Mouse (Mus musculus) right cerebral cortex, postnatal 14 days (tissue): ENCODE results near the gene Nfib.

Source experiments
- DNase-seq: peaks from one replicate; pipeline ENCODE4 v3.0.0; 2022

Gene Nfib

DNA sequence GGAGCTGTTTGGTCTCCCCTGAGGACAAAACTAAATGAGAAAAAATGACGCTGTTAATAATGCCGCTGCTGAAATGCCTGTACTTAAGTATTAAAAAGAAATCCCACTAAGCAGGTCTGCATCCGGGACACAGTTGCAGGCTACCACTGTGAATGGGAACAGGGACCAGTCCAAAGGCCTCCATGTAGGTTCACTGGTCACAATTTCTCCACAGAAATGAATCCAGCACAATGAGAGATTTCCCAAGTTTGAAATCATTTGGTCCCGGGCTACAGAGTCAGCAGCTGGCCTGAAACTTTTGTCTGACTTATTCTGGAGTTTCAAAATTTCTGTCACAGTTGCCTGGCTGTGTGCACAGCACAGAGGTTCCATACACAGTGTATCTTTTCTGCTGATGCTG lies 195.8 kb downstream of the Nfib start:
- no peak for DNase-seq

DNA sequence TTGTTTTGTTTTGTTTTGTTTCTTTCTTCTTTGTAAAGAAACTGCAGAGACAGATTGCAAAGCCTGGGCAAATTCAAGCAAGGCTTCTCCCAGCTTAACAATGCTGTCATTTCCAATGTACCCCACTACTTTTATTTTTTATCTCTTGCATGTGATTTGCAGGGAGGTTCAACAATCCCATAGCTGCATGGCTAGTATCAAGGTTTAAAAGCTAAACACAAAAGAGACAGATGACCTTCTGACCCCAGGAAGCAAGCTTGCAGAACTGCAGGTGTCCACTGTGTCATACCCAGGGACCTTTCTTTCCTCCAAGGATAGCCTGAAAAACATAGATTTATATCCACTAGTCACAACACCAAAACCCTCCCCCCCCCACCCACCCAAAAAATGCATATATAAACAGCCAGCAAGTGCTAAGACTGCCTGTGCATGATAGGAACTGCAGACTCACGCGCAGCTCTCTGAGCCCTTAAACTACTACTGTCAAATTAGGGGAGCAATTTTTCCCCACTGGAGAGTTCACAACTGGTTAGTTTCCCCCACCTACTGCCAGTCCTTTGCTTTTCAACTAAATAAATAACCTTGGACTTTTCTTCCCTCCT lies 196.3 kb downstream of the Nfib start:
- DNase-seq = no peak

DNA sequence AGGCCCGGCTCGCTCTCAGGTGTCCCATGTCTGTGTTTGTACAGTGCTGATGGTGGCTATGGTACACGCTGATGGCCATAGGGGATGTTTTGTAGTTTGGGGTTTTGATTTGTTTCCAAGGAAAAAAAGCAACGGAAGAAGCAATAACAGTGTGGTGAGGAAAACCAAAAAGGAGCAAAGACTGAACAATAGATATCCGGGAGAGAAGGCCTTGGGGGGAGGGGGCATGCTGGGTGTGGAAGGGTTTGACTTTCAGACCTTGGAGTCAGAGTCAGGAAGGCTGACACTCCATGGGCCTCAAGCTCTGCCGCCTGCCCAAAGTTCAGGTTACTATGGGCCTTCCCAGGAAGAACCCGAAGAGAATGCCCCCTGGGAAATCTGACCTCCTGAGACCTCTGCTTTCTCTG lies 197.3 kb downstream of the Nfib start:
- no peak for DNase-seq

- DNase-seq = no peak
Observed at GRCm38 (mm10) chr4:82507541-82508280, 197.8 kb downstream of the Nfib start.

- no peak for DNase-seq
Observed at GRCm38 (mm10) chr4:82506731-82507331, 198.7 kb downstream of the Nfib start.

DNA sequence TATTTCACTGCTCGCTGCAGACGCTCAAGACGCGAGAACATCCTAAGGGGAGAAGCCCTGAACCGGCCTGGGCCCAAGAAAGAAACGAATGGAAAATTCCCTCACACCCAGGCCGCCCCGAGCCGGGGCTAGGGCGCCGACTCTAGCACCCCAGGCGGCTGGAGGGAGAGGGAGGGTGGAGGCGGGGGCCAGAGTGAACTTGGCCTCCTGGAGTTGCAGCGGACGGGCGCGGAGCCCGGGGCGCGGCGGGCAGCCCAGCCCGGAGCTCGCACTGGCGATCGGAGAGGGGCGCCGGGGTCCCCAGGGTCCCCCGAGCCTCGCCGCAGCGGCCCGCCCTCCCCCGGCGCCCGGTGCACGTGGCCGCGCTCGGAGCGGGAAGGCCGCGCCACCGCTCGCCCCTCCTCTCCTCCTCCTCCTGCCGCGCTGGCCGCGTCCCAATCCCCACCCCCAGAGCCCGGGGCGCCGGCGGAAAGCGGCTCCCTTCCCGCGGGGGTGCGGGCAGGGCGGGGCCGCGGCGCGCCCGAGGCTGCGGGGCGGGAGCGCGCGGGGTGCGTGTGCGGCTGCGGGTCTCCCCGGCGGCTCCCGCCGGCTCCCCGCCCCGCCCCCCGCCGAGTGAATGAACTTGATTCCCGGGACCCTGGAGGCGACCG lies 199.3 kb downstream of the Nfib start:
- DNase-seq = peak; percentile 86

- DNase-seq = peak; percentile 56
Observed at GRCm38 (mm10) chr4:82505121-82506031, 200.2 kb downstream of the Nfib start.

GRCm38 (mm10) chr4:82504284-82505120 lies 201.0 kb downstream of the Nfib start:
- peak; percentile 22 for DNase-seq

DNA sequence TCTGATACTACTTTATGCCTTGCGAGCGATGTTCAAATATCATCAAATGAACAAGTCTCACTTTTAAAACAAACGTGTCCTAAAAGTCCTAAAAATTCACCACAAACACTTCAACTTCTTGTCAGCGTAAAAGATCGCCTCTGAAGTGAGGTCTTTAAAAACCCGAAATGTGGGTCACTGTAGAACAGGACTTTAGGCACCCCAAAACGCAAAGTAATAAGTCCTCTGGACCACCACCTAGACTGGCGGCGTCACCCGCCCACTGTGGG lies 201.6 kb downstream of the Nfib start:
- DNase-seq = no peak

DNA sequence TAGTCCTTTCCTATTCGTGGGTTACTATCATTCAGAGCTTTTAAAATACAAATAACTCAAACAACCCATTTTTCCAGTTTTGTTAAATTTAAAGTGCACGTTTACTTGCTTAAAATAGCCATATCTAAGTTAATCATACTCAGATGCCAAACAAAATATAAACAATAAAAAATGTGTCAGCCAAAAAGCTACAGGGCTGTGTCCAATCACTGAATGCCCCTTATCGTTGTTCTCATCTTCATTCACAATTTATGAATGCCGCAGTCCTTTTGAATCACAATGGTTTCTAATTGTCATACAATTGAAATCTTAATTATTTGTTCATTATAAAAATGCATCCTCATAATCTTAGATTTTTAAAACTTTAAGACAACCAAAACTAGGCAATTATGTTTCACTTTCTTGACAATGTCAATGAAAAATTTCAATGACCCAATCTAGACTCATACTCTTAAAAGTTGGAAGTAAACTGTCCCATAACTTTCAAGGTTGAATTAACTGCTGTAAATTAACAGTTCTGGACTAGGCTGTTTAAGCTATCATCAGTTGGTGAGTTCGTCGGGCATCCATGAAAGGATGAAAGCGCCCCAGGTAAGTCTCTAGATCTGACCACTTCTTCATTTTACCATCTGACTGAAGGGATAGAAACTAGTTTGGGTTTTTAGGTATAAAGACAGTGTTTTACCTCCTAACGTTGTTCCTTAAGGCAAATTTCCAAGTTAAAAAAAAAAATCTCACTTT lies 202.1 kb downstream of the Nfib start:
- DNase-seq = no peak

DNA sequence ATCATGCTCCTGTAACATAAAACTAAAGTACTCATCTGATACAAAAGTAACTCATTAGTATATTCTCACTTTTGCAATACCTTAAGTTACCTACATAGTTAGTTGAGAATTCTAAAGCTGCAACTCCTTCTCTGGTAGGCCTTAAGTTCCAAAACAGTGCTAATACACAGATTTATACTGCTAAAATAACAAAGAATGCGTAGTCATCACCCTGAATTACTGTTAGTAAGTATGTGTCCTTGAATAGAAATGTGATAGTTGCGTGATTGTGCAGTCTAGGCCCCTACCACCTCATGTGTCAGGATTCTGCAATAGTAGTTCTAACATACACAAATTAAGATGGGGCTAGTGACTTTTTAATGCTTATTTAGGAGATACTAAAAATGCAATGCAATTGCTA lies 202.9 kb downstream of the Nfib start:
- DNase-seq = no peak

DNA sequence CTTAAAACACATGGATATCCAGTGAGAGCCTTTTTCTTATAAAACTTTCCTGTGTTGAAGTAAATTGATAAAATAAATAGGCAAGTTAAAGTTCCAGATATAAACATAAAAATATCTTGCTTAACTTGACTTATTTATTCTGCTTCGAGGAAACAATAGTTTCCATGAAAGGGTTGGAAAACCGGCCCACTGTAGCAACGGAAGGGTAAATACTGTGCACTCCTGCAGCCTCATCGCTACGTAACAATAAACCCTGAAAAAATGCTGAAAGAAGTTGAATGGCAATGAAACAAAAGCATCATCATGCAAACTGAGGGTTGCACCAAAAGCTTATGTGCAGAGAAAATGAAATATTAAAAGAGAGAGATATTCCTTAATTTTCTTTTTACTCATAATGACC lies 203.5 kb downstream of the Nfib start:
- no peak for DNase-seq

GRCm38 (mm10) chr4:82500578-82501098 lies 204.9 kb downstream of the Nfib start:
- DNase-seq = no peak

DNA sequence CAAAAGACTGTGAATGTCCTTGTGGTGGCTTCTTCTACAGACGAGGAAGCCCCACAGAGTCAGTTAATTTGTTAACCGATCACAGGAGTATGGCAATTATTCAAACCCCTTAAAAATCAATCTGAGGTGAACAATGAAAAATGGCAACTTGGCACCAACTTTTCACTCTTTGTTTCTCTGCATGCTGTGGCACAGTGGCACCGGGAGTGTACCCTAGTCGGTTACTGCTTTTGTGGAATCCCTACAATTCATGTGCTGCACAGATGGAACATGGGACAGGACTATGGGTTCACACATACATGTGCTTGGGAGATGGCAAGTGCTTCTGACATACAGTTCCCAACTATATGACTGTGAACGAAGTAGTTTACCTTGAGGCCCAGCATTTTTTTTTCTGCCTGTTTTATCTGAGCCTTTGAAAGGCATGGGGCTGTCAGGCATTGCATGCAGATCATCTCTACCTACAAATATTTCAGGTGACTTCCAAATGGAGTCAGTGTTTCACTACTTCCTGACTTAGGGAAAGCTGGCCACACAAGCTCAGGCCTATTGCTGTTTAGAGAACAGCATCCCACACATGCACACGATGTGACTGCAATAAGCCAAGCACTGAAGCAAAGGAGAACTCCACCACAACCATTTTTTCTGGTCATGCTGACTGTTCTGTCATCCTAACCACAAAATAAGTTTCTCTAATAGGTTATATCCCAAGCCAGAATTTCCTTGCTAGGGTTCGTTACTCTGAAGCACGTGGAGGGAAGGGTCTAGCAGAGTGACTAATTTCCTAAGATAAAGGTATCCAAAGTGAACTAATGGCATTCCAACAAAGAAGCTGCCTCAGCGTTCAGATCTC lies 205.6 kb downstream of the Nfib start:
- DNase-seq = no peak

DNA sequence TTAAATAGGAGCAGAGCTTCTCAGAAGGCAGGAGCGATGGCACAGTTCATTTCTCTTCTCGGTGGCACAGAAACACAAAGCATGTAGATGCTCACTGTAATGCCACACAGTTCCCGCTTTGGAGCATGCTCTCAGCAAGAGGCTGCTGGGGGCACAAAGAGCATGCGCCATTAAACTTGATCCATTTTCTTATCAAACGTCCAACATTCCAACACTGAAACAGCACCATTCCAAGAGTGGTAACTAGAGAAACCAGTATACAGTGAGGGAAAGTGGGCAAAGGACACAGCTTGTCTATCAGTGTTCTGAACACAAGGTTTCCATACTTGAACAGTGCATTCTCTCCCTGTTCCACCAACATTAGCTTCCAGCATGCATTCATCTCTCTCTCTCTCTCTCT lies 206.3 kb downstream of the Nfib start:
- no peak for DNase-seq

GRCm38 (mm10) chr4:82497671-82498631 lies 207.6 kb downstream of the Nfib start:
- DNase-seq = peak; percentile 33

- no peak for DNase-seq
Observed at GRCm38 (mm10) chr4:82497141-82497566, 208.4 kb downstream of the Nfib start.

DNA sequence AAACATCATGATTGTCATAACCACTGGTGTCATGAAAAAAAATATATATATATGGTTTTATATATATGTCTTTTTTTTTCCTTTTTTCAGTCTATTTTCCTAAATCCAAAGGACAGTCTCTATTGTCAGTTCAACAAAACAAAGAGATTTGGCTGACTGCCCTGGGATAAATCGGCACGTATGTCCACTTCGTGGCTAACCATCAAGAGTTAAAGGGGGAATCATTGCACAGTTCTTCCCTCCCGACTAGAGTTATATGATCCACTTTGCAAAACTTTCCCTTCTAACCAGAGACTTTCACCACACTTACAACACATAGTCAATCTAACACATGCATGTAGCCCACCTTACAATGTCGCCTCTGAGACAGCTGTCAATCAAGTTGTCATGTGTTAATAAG lies 209.2 kb downstream of the Nfib start:
- no peak for DNase-seq

DNA sequence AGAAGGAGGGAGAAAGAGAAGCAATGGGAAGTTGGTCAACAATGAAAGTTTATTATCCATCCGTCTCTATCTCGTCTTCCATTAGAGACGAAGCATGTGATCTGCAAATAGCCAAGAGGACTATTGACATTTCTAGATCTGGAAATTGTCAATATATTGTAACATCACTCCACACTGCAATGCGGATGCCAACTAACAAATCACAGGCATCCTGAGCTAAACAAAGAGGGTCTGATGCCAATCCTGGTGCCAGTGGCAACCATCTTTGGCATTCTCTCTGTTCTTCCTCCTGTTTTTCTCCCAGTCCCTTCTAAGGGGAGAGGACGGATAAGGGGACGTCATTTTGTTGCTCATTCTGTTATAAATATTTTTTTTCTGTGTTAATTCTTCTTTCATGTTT lies 209.9 kb downstream of the Nfib start:
- DNase-seq = no peak
